Mouse (Mus musculus): ENCODE measurements around the gene Dnajc28. TPM values are rescaled to one million over a fixed set of nuclear protein-coding genes. Genes with fewer than 3 reads are reported as not detected.

Dnajc28 gene
- polyA plus RNA-seq, 1 experiment: 0.47 TPM

DNA sequence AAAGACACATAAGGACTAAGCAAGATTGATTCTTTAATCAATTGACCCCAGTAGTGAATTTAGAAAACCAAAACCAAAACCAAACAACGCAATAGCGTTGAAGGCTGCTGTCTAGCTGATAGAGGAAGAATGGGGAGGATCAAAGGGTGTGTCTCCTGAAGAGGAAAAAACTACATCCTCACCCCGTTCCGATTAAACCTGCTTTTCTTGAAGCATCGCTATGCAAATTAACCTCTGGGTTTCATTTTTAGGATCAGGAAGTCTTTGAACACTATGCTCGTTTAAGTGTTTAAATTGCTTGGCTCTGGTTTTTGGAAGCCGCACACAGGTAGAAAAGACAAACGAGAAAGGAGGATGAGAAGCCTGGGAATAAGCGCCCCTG, 22.4 kb downstream of the Dnajc28 start:
- DNase-seq (ENCODE audit: low read depth, low spot score): no peak
- WGBS: 9% methylated on average over 9 of the region's 9 CpGs

DNA sequence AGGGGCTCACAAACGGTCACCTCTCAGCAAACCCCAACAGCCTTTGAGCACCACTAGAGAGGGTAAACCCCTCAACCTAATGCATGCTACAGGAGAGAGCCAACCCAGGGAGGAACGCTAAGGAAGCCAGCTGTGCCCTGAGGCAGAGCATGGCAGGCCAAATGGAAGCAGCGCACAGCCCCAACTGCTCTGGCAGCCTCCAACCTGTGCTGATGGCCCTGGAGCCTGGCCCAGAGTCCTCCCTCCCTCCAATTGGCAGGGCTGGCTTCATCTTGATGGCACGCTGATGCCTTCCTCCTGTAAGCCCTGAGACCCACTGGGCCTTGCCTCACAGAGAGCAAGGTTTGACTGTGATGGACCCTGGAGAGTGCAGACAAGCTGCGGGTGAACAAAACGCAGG, 23.8 kb downstream of the Dnajc28 start:
- 83% methylated on average over 6 of the region's 6 CpGs for WGBS
- DNase-seq (ENCODE audit: low read depth, low spot score): no peak

DNA sequence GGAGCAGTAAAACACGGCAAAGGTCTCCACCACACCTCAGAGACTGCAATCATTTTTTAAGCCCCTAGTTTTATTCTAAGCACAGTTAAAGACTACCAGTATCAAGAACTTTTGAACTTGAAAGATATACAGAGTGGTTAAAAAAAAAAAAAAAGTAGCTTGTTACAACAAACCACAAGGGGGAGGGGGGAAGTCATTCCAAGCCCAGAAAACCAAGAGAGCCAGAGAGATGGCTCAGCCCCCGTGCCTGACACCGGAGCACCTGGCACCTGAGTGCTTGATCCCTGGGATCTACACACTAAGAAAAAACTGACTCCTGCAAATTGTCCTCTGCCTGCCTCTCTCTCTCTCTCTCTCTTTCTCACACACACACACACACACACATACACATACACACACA, 25.6 kb downstream of the Dnajc28 start:
- 50% methylated on average over 3 of the region's 3 CpGs for WGBS
- DNase-seq (ENCODE audit: low read depth, low spot score): no peak

DNA sequence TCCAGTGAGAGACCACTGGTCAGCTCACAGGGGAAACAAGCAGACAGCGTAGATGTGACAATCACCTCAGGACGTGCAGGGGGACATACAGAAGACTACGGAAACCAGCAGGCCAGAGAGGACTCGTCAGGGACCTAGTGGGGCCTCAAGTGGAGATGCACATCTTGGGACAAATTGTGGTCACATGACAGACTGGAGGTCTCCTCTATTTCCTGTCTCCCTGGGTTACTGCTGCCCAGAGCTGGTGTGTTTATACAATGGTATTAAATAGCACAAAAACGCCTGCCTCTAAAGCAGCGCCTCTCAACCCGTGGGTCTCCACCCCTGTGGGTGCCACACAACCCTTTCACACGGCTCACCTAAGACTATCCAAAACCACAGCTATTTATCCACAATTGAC, 26.7 kb downstream of the Dnajc28 start:
- 74% methylated on average over 8 of the region's 8 CpGs for WGBS
- DNase-seq (ENCODE audit: low read depth, low spot score): no peak

DNA sequence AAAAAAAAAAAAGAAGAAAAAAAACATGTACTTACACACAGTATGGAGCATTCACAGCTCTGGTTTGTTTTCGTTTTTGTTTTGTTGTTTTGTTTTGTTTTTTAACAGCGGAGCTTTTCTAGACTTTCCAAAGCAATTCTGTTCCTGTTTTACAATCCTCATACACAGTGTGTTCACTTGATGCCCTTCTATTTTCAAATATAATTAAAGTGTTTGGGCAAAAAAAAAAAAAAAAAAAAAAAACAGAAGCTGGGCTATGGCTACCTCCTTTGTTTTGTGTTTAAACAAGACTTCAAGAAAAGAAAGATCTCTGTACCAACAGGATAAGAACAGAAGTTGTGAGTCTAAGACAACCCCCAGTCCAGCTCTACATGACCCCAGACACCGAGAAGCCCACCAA, 30.1 kb downstream of the Dnajc28 start:
- WGBS: 92% methylated on average over 3 of the region's 3 CpGs

DNA sequence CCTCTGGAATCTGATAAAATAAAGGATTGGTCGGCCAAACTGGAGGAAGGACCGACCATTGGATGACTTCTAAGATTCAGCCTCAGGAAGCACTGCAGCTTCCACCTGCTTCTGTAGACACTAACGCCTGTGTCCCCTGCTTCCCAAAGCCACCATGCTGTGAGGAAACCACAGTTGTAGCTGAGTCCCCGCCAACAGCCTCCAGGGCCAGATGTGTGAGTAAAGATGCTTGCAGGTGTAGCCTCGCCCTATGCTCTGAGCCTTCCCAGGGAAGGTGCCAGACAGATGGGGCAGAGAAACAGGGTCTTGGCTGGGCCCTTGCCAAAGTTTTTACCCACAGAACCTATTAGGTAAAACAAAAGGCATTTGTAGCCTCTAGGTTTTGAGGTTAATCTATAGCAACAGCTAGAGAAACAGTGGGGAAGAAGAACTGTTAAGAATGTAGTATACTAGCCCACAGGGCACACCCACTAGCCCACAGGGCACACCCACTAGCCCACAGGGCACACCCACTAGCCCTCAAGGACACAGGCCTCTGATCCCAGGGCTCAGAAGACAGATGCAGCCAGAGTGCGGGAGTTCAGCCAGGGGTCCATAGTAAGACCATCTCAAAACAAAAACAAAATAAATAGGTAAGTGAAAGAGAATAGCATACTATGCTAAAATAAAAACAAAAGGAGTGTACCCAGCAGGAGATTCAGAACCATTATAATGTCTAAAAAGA, 30.9 kb downstream of the Dnajc28 start:
- no peak for DNase-seq (ENCODE audit: low read depth, low spot score)
- WGBS: 52% methylated on average over 6 of the region's 6 CpGs

More for the DNA sequence above, 30.1 kb downstream of the Dnajc28 start:
- DNase-seq (ENCODE audit: low read depth, low spot score): no peak

DNA sequence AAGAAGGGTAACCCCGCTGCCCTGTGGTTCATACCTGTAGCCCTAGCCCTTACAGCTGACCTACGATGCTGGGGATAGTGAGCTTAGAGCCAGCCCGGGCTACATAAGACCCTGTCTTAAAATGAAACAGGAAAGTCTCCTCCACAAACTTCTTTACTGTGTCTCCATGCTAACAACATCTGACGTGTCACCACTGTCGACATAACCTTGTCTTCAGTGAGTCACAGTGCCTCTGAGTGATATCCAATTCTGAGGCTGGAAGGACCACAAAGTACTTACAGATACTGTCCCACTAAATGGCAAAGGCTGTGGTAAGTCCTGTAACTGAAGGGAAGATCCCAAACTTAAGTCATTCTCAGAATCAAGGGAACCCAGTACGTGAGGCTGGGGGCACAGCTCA, 32.6 kb downstream of the Dnajc28 start:
- 87% methylated on average over 6 of the region's 6 CpGs for WGBS
- DNase-seq (ENCODE audit: low read depth, low spot score): no peak

DNA sequence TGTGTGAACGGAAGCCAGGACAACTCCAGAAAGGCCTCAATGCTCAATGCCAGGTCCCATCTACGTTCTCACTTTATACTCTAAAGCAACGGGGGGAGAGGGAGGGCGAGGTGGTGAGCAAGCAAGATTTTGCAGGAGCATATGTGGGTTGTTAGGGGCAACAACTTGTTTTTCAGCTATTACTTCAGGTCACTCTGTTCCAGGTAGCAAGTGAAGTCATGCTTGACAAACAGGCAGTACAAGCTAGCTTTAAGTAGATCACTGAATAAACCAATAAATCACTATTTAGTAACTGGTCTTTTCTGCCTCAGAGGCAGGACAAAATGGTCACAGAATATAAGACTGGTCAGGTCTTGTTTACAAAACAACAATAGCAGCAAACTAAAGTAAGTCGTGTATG, 33.2 kb downstream of the Dnajc28 start:
- WGBS: 85% methylated on average over 5 of the region's 5 CpGs
- no peak for DNase-seq (ENCODE audit: low read depth, low spot score)

DNA sequence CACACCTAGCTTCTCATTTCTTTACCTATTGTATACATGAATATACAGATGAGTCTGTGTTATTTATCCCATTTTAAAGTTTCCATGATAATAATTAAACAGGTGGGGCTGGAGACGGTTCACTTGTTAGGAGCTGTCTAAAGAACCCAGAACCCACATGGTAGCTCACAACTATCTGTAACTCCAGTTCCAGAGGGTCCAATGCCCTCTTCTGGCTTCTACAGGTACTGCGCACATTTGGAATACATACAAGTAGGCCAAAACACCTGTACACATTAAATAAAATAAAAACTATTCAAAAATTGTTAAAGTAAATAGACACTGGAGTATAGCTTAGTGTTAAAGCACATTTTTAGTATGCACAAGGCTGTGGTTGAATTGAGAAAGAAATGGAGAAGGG, 36.5 kb downstream of the Dnajc28 start:
- DNase-seq (ENCODE audit: low read depth, low spot score): no peak
- WGBS: 69% methylated on average over 2 of the region's 2 CpGs

DNA sequence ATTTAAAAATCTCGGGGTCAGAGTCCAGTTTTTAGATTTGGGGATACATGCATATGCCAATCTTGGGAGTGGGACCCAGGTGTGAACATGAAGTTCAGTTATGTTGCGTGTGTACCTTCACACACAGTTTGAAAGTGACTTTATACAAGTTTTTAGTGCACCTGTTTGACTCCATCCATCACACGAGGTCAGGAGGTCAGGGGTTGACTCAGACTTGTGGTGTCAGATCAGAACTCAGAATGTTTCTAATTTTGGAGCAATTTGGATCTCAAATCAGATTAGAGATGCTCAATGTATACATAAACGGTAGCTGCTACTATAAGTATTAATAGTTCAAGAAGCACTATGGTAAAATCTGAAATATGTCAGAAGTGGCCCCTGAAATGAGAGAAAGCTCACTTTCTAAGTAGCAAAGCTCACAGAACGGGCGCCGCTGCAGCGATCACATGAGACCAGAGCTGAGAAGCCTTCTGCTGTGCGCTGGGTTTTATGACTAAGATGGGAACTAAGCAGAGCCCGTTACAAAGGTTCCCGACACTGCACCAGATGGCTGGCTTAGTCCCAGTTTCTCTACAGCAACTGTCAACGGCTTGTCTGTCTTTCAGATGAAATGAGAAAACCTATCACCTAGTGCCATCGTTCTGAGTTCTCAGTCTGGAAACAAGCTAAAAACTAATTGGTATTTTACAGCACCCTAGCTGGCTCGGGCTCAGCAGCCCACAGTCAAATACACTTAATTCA, 39.7 kb downstream of the Dnajc28 start:
- no peak for DNase-seq (ENCODE audit: low read depth, low spot score)
- WGBS: 69% methylated on average over 14 of the region's 14 CpGs

DNA sequence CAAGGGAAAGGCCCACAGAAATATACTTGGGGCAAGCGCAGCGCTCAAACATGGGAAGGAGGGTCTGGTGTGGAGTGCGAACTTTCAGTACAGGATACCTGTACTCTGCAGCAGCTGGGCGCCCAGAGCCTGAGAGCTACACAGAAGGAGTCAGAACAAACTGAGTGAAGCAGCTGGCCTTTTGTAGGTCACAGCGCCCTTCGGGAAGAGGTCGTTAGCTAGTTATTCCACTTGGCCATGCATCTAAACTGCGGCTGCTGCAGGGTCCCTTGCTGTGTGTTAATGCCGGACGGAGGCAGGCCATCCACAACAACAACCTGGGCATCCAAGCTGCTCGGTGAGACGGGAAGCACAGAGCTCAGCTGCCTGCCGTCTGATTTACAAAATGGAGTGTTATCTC, 43.7 kb downstream of the Dnajc28 start:
- 88% methylated on average over 13 of the region's 13 CpGs for whole genome bisulfite sequencing
- DNase-seq (ENCODE audit: low read depth, low spot score): no peak

DNA sequence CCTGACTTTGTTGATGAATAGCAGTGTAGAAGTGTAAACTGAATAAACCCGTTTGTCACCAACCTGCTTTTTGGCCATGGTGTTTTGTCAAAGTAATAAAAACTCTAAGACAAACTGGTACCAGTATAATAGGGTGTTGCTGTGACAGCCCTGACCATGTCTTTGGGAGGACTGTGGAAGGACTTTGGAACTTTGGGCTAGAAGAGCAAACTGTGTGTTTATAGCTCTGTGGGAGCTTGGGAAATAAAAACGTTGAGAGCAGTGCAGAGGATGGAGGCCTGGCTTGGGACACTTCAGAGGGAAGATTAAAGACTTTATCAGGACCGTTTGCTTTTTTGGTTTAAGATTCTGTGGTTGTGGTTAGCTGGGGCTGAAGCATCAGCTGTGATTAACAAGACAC, 47.7 kb downstream of the Dnajc28 start:
- WGBS: 12% methylated on average over 3 of the region's 3 CpGs
- no peak for DNase-seq (ENCODE audit: low read depth, low spot score)

DNA sequence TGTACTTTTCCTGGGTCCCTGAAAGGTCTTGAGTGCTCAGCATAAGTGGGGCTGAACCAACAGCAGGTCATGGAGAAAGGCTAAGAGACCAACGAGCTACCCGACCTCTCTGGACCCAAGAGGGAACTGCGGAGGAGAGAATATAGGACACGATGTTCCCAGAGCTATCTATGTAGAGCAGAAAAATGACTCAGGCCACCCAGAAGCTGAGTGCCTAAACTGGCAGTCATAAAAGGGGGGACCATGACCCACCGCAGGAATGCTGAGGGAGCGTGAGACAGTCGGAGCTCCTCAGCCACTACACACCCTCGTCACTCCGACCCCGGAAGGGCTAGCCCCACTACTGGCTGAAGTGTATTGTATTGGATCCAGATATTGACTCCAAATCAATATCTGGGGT, 49.9 kb downstream of the Dnajc28 start:
- no peak for DNase-seq (ENCODE audit: low read depth, low spot score)
- 80% methylated on average over 10 of the region's 10 CpGs for WGBS

DNA sequence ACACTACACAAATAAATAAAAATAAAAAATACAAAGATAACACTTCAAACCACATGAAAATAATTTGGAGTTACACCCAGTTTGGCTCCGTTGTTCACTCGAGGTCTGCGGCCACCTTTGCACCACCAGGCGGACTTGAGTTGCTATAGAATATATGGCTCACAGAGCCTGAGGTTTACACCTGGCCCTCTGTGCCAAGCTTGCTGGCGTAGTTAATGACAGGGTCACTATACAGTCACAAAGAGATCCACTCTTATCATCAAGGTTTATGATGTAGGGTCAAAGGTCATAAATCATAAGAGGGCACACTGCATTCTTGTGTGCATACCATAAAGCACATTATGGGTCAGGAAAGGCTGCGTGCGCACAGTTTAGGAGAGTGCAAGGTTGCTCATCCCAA, 52.8 kb downstream of the Dnajc28 start:
- 34% methylated on average over 7 of the region's 7 CpGs for WGBS
- no peak for DNase-seq (ENCODE audit: low read depth, low spot score)

DNA sequence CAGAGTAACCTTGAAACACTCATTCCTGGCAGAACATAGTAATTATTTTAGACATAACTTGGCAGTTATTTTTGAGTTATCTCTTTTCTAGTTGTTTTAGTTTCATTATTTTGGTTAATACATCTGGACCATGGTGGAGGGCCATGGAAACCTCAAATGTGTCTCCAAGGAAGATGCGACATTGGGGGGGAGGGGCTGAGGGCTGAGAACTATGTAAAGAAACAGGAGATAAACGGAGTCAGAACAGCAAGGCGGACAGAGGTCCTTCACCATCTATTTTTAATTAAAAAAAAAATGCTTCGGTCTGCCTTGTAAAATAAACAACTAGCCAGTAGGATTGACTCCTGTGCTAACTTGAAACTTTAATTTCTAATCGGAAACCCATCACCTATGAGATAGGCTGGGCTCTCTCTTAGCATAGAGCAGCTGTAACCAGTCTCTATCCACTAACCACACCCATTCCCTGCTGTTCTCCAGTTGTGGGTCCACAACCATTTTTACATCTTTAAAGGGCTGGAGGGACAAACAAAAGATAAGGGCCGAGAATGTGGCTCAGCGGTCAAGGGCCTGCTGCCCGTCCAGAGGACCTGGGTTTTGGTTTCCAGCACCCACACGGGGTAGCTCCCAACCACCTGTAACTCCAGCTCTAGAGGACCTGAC, 53.4 kb downstream of the Dnajc28 start:
- WGBS: 33% methylated on average over 9 of the region's 9 CpGs

DNA sequence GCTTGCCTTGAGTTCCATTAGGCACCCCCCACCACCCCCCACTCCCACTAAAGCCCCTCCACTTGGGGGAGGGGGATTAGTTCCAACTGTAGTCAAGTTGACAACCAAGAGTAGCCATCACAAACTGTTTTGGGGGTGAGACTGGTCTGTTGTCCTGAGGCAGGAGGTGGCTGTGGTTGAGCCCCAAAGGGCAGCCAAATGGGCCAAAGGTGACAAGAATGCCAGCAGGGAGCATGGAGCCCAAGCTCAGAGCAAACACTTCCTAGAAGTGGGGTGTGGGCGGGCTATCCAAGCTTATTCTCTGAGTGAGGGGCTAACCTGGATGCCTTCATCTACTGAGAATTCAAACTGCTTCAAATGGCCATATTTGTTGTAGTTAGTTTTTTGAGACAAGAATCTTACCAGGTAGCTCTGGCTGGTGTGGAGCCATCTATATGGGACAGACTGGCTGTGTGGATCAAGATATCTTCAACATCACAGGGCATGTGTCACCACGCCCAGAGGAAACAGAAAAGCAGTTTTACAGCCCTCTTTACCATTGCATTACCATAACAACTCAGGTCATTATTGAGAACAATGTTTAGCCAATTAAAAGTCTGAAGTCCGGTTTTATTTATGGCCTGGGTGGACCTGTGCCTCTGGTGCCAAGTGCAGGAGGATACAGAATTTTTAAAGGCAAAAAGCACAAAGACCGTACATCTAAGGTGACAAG, 54.1 kb downstream of the Dnajc28 start:
- no peak for DNase-seq (ENCODE audit: low read depth, low spot score)
- 44% methylated on average over 4 of the region's 4 CpGs for WGBS

More for the DNA sequence above, 53.4 kb downstream of the Dnajc28 start:
- no peak for DNase-seq (ENCODE audit: low read depth, low spot score)
